Mouse (Mus musculus) kidney, adult 2 months (tissue): ENCODE results near the gene Siah2.

Experiments used
- CTCF ChIP-seq: fragments of 200-500 bp; conservative IDR thresholded peaks from 2 replicates; pipeline ENCODE4 v1.5.1; 2011; ENCODE audit warnings: low read depth, mild to moderate bottlenecking, control low read depth, low read length, moderate library complexity, mixed read lengths; ENCODE audit not compliant: insufficient read depth, insufficient read length
- POLR2A ChIP-seq: fragments of 200-500 bp; IDR thresholded peaks from one replicate; pipeline ENCODE4 v1.6.1; 2011; ENCODE audit warnings: low read depth, low read length, control low read depth

- no peak for TF ChIP-seq POLR2A
- TF ChIP-seq CTCF, result no peak
These were observed 38.4 kb upstream of the Siah2 start for GRCm38 (mm10) chr3:58730580-58730979.
